Mouse (Mus musculus) heart, embryonic 11.5 days (tissue): ENCODE results near the gene Zic5. TPM values are rescaled to one million over a fixed set of nuclear protein-coding genes. Genes with fewer than 3 reads are reported as not detected.

Experiments
- ATAC-seq: fragments of 200-750 bp; cut with Nextera tagmentation; replicated peaks from 2 replicates; pipeline ENCODE4 v1.8.0; 2017; ENCODE audit warnings: moderate library complexity; ENCODE audit not compliant: insufficient number of reproducible peaks, low FRiP score, low TSS enrichment
- H3K27ac ChIP-seq: fragments of 300-500 bp; sonication (generic); 2 replicates; pipeline ENCODE4 v1.5.1; 2014; ENCODE audit warnings: mild to moderate bottlenecking, low read depth, low read length
- H3K27me3 ChIP-seq: fragments of 300-500 bp; sonication (generic); 2 replicates; pipeline ENCODE4 v1.6.1; 2014; ENCODE audit warnings: mild to moderate bottlenecking, low read length, mixed read lengths; ENCODE audit not compliant: control insufficient read depth, insufficient read depth
- H3K36me3 ChIP-seq: fragments of 300-500 bp; sonication (generic); 2 replicates; pipeline ENCODE4 v1.6.1; 2014; ENCODE audit warnings: mild to moderate bottlenecking, low read length, moderate library complexity, mixed read lengths; ENCODE audit not compliant: control insufficient read depth, insufficient read depth
- H3K4me1 ChIP-seq: fragments of 300-500 bp; sonication (generic); 2 replicates; pipeline ENCODE4 v1.6.1; 2014; ENCODE audit warnings: low read length; ENCODE audit not compliant: control insufficient read depth, insufficient read depth
- H3K4me2 ChIP-seq: fragments of 300-500 bp; sonication (generic); 2 replicates; pipeline ENCODE4 v1.6.1; 2014; ENCODE audit warnings: mild to moderate bottlenecking, moderate library complexity
- H3K4me3 ChIP-seq: fragments of 300-500 bp; sonication (generic); 2 replicates; pipeline ENCODE4 v1.5.1; 2014; ENCODE audit warnings: low read depth, low read length
- H3K9ac ChIP-seq: fragments of 300-500 bp; sonication (generic); 2 replicates; pipeline ENCODE4 v1.6.1; 2014; ENCODE audit warnings: mild to moderate bottlenecking, low read depth, low read length, moderate library complexity
- H3K9me3 ChIP-seq: fragments of 300-500 bp; sonication (generic); replicated peaks from 2 replicates; pipeline ENCODE4 v1.6.1; 2016; ENCODE audit warnings: low read length; ENCODE audit not compliant: control insufficient read depth
- WGBS: fragments of 180-500 bp; shearing (Covaris S2); extraction: QIAGEN DNeasy Blood & Tissue Kit; methylation state at CpG from one replicate; pipeline ENCODE4 v1.1.7; 2014; ENCODE audit not compliant: insufficient replicate concordance; 5-methylcytosine and 5-hydroxymethylcytosine counted together
- polyA plus RNA-seq: library from polyadenylated mRNA; unstranded; fragments of >200 nt; fragmentation: Nextera tagmentation; extraction: Ambion mirVana; gene quantifications from 2 replicates; pipeline ENCODE4 v1.2.1, GENCODE M21; 2014

Zic5 gene
- polyA plus RNA-seq, 1 experiment from 2014 or later = 0.16 TPM

DNA sequence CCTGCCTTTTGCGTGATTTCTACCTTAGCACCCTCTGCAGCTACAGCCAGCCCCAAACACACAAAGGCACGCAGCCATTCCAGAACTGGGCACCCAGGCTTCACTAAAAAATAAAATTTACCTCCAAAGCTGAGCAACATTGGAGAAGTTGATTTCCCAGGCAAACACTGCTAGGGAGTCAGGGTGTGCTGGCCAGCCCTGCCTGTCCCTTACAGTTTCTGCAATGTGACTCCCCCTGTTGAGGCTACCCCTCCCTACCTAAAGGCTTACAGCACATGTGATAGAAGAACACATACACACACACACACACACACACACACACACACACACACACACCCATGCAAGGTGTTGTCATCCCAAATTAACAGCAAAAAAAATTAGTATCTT is 51.9 kb downstream of the Zic5 start:
- no peaks in the 10 kb centered on the region for H3K36me3 ChIP-seq
- H3K27ac ChIP-seq = no peak overlapping the region
- H3K4me1 ChIP-seq = no peaks in the 10 kb centered on the region
- WGBS = 74% methylated on average over 2 of the region's 2 CpGs
- no peak overlapping the region for H3K9ac ChIP-seq
- no peak overlapping the region for H3K4me2 ChIP-seq
- no peaks in the 10 kb centered on the region for H3K9me3 ChIP-seq
- peaks cover 10% of the 10 kb centered on the region for H3K27me3 ChIP-seq
- no peak overlapping the region for H3K4me3 ChIP-seq
- no peak for ATAC-seq

DNA sequence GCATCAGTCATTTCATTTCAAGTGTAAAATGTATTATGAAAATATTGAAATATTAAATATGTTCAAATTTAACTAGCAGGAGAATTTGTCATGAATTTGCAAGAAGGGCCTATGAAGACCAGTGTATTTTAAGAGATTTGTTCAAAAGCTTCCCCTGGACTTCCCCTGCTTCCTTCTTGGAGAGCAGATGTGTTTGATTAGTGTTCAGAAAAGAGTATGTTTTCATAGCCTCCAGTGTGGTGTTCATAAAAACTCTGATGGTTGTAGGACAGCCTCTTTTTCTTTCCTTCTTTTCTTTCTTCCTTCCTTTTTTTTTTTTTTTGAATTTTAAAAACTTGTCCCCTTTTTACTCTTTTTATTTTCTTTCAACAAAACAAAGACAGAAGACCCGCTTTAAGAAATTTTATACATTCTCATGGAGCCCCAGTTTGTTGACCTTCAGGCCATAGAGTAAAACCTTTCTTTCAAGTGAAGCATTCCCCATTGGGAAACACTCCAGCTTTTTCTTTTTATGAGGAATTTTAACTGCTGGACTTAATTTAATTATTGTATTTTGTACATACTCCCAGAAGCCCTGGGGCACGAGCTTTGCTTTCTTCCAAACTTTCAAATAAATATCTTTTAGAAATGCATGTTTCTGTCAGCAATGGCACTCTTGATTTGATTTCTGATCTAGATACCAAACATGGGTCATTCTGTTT is 52.5 kb downstream of the Zic5 start:
- Histone ChIP-seq H3K4me3 (no peak overlapping the region), H3K4me1 (no peaks in the 10 kb centered on the region), H3K27ac (no peak overlapping the region), H3K27me3 (peaks cover 16% of the 10 kb centered on the region), H3K9me3 (no peaks in the 10 kb centered on the region), H3K9ac (no peak overlapping the region), H3K36me3 (no peaks in the 10 kb centered on the region), H3K4me2 (no peak overlapping the region)
- 80% methylated on average over 2 of the region's 2 CpGs for WGBS
- no peak for ATAC-seq

Other genes starting within 250 kb of the Zic5 start
- not detected in 2 replicates for gene Gm5089, start 14.6 kb downstream of the Zic5 start, polyA plus RNA-seq
- 0.07 TPM in 1 of 2 replicates, not detected in the other for gene Zic2, start 9.8 kb upstream of the Zic5 start, polyA plus RNA-seq
- gene Gm10837, start 24.9 kb upstream of the Zic5 start, polyA plus RNA-seq = 0.10 TPM in 1 of 2 replicates, not detected in the other
- 24.9 and 27.5 TPM in 2 replicates for gene Pcca, start 68.6 kb upstream of the Zic5 start, polyA plus RNA-seq